Mouse (Mus musculus) heart, adult 2 months (tissue): ENCODE measurements at regions not wholly inside any gene's neighbourhood (a gene's known extent, or its start where the extent isn't known, plus 50 kb on each side); places are given as distances from the start of the nearest gene placed in this dataset.

Experiments
- DNase-seq, 2 experiments: peaks; one replicate each; pipeline ENCODE4 v3.0.0; 2021
- H3K27ac ChIP-seq: fragments of 200-600 bp; 2 replicates; pipeline ENCODE4 v1.8.1; 2022
- H3K27me3 ChIP-seq: fragments of 200-500 bp; 2 replicates; pipeline ENCODE4 v1.6.1; 2012; ENCODE audit warnings: mild to moderate bottlenecking, low read length, inconsistent platforms, mixed read lengths; ENCODE audit not compliant: control insufficient read depth, insufficient read depth
- H3K36me3 ChIP-seq: fragments of 200-500 bp; 2 replicates; pipeline ENCODE4 v1.6.1; 2012; ENCODE audit warnings: low read length, inconsistent platforms; ENCODE audit not compliant: control insufficient read depth, insufficient read depth
- H3K4me1 ChIP-seq: fragments of 200-500 bp; 2 replicates; pipeline ENCODE4 v1.6.1; 2011; ENCODE audit warnings: low read length; ENCODE audit not compliant: control insufficient read depth, insufficient read depth
- H3K4me3 ChIP-seq: fragments of 200-600 bp; 2 replicates; pipeline ENCODE4 v1.8.1; 2022
- H3K79me2 ChIP-seq: fragments of 200-500 bp; replicated peaks from 2 replicates; pipeline ENCODE4 v1.6.1; 2012; ENCODE audit warnings: mild to moderate bottlenecking, inconsistent platforms, low read length, moderate library complexity, mixed read lengths; ENCODE audit not compliant: control insufficient read depth, insufficient read depth
- H3K9ac ChIP-seq: fragments of 200-500 bp; 2 replicates; pipeline ENCODE4 v1.6.1; 2012; ENCODE audit warnings: low read depth, mild to moderate bottlenecking, control low read depth, inconsistent platforms, low read length, mixed read lengths
- CTCF ChIP-seq: fragments of 200-600 bp; IDR thresholded peaks from 2 replicates; pipeline ENCODE4 v1.8.1; 2022; ENCODE audit warnings: antibody characterized with exemption, mild to moderate bottlenecking, moderate library complexity
- EP300 ChIP-seq: fragments of 200-500 bp; IDR thresholded peaks from 2 replicates; pipeline ENCODE4 v1.6.1; 2011; ENCODE audit warnings: low read depth, low read length, control low read depth; ENCODE audit not compliant: insufficient read depth
- POLR2A ChIP-seq: fragments of 200-500 bp; IDR thresholded peaks from 2 replicates; pipeline ENCODE4 v1.6.1; 2011; ENCODE audit warnings: mild to moderate bottlenecking, low read depth, low read length, control low read depth; ENCODE audit not compliant: insufficient read depth
- WGBS: fragments of 180-500 bp; shearing (Covaris S2); methylation state at CpG from one replicate; pipeline ENCODE4 v1.1.7; 2018; 5-methylcytosine and 5-hydroxymethylcytosine counted together
- intact Hi-C: fragments of 180-260 bp; cut with DNase I; formaldehyde crosslinking; loops from one replicate; pipeline ENCODE4 v1.15.1; 2025

DNA sequence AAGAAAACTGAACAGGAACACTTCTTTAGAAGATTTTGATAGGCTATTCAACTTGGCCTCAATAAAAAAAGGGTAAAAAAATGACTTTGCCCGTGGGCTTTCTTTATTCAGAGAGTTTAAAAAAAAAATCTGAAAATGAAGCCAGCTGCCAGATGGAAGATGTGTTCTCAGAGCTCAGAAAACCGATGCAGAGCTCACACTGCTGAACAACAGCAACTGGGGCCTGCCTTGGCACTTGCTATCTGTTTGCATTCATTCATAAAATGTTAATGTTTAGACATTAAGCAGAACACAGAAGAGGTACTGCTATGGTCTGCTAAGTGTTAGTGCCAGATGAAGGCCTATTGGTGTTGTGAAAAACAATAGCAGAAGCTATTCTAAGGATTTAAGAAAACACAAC lies 173.8 kb upstream of the Smc2 start:
- Histone ChIP-seq H3K36me3 (no peaks in the 10 kb centered on the region), H3K4me1 (no peaks in the 10 kb centered on the region), H3K9ac (no peak overlapping the region), H3K4me3 (no peak overlapping the region), H3K79me2 (no peaks in the 10 kb centered on the region), H3K27me3 (no peaks in the 10 kb centered on the region), H3K27ac (no peak overlapping the region)
- intact Hi-C loops, result no loop called here
- TF ChIP-seq EP300 (no peak), POLR2A (no peak), CTCF (no peak)
- DNase-seq, result no peak
- WGBS, result 48% methylated on average over 2 of the region's 2 CpGs

DNA sequence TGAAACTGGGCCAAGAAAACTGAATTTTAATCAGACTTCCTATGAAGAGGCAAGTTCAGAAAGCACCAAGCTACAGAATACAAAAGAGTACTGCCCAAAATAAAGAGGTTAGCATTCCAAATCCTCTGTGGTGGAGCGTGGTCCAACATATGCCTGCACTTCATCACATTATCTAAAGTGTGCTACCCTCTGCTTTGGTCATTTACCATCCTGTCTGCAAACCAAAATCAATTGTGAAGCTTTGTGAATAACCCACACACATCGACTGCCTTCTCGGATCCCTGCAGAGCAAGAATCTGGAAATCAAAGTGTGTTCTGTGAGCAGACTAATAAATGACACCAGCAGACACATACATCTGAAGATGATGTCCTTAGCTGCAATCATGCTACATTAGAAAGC lies 156.6 kb upstream of the Smc2 start:
- intact Hi-C loops, result no loop called here
- DNase-seq, result no peak
- no peaks in the 10 kb centered on the region for H3K4me1 ChIP-seq
- H3K4me3 ChIP-seq, result no peak overlapping the region
- H3K27me3 ChIP-seq, result no peaks in the 10 kb centered on the region
- TF ChIP-seq EP300 (no peak), POLR2A (no peak), CTCF (no peak)
- 47% methylated on average over 3 of the region's 3 CpGs for WGBS
- H3K9ac ChIP-seq, result no peak overlapping the region
- H3K27ac ChIP-seq, result no peak overlapping the region
- no peaks in the 10 kb centered on the region for H3K36me3 ChIP-seq
- H3K79me2 ChIP-seq, result no peaks in the 10 kb centered on the region

DNA sequence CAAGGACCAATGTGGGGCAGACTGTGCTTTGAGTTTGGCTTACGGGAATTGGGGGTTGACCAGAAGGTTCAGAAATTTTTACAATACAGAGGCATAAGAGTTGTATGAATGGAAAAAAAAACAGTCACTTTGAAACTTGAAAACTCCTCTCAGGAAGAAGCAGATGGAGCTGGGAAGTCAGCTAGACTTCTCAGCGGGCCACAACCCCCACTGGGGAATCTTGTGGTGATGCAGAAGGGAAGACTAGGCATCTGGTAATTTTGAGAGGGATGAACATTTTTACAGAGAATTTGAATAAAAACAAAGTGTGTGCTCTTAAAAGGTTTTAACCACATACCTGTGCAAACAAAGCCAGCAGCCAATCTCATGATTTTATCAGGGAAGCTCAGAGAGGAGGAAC lies 154.1 kb upstream of the Smc2 start:
- Histone ChIP-seq H3K36me3 (no peaks in the 10 kb centered on the region), H3K79me2 (no peaks in the 10 kb centered on the region), H3K4me3 (no peak overlapping the region), H3K27ac (no peak overlapping the region), H3K9ac (no peak overlapping the region), H3K27me3 (no peaks in the 10 kb centered on the region), H3K4me1 (no peaks in the 10 kb centered on the region)
- WGBS, result 69% methylated on average over 2 of the region's 2 CpGs
- TF ChIP-seq EP300 (no peak), POLR2A (no peak), CTCF (no peak)
- intact Hi-C loops, result no loop called here
- DNase-seq, result no peak

DNA sequence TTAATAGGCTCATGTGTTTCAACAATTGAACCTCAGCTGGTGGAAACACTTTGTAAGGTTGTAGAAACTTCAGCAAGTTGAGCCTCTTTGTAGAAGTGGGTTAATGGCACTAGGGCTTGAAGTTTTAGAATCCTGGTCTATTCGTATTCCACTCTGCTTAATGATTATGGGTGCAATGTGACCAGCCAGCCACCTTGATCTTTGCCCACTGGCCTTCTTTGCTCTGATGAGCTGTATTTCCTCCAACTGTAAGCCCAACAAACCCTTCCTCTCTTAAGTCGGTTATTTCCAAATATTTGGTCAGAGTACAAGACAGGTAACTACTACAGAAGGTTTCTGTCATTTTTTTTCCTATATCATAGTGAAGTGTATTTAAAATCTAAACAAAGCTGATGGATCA lies 145.4 kb upstream of the Smc2 start:
- H3K9ac ChIP-seq, result no peak overlapping the region
- TF ChIP-seq POLR2A (no peak), EP300 (no peak), CTCF (no peak)
- WGBS, result 88% methylated on average over 2 of the region's 2 CpGs

DNA sequence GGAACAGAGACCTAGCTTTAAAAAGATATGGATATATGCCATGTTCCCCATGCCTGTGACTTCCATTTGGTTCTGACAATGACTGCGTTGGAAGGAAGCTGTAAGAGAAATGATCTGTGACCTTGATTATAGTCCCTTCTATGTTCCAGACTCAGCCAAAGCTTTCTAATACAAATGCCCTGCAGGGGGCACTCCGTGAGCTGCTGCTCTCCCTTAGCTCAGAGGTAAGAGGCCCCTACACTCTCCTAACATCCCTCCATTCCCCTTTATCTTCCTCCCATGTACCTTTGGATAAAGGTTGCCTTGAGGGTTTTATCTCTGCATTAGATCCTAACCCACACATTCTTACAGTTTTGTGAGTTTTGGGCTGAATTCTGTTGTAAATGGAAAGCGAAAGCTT lies 139.8 kb upstream of the Smc2 start:
- intact Hi-C loops, result no loop called here
- Histone ChIP-seq H3K9ac (no peak overlapping the region), H3K79me2 (no peaks in the 10 kb centered on the region), H3K27me3 (no peaks in the 10 kb centered on the region), H3K4me1 (no peaks in the 10 kb centered on the region), H3K4me3 (no peak overlapping the region), H3K27ac (no peak overlapping the region), H3K36me3 (no peaks in the 10 kb centered on the region)
- DNase-seq, result no peak
- TF ChIP-seq CTCF (peak; percentile 29), POLR2A (no peak)
- 49% methylated on average over 3 of the region's 3 CpGs for WGBS

More for the DNA sequence above, 145.4 kb upstream of the Smc2 start:
- H3K27me3 ChIP-seq, result no peaks in the 10 kb centered on the region
- DNase-seq, result no peak
- intact Hi-C loops, result no loop called here
- H3K4me1 ChIP-seq, result no peaks in the 10 kb centered on the region
- no peaks in the 10 kb centered on the region for H3K36me3 ChIP-seq
- H3K79me2 ChIP-seq, result no peaks in the 10 kb centered on the region
- H3K4me3 ChIP-seq, result no peak overlapping the region
- no peak overlapping the region for H3K27ac ChIP-seq

DNA sequence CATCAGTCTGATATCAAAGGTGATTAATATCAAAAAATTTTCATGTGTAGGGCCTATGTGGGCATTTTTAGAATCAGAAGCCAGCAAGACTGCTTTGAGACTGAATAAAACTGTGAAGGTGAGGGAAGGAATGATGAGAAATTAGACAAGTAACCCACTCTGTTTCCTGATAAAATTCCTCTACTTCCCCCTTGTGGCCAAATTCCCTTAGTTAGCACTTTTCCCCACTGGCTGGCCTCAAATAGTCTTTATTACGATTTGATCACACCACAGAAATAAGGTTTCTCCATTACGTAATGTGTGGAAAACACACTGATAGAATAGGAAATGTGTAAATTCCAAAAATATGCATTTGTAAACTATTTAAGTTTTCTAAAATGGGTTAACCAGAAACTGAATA lies 137.4 kb upstream of the Smc2 start:
- intact Hi-C loops, result no loop called here
- Histone ChIP-seq H3K27ac (no peak overlapping the region), H3K79me2 (no peaks in the 10 kb centered on the region), H3K4me3 (no peak overlapping the region), H3K27me3 (no peaks in the 10 kb centered on the region), H3K4me1 (no peaks in the 10 kb centered on the region), H3K9ac (no peak overlapping the region), H3K36me3 (no peaks in the 10 kb centered on the region)
- no peak for DNase-seq
- WGBS, result 60% methylated on average over 2 of the region's 2 CpGs
- TF ChIP-seq POLR2A (no peak), CTCF (0 out of 2 replicates have a peak, but pooled peaks have one; percentile 2)
